Mouse (Mus musculus) liver, adult 2 months (tissue): ENCODE measurements around the gene Nfkbia.

ENCODE experiments used
- CTCF ChIP-seq: fragments of 200-500 bp; IDR thresholded peaks from 2 replicates; pipeline ENCODE4 v1.5.1; 2011; ENCODE audit warnings: low read depth, low read length, control low read depth
- POLR2A ChIP-seq: fragments of 200-500 bp; IDR thresholded peaks from 2 replicates; pipeline ENCODE4 v1.6.1; 2011; ENCODE audit warnings: low read length, control low read depth; ENCODE audit not compliant: insufficient read depth; ENCODE audit errors: extremely low read depth

- TF ChIP-seq CTCF (no peak), POLR2A (no peak)
These were observed 4.4 kb downstream of the Nfkbia start for GRCm38 (mm10) chr12:55487843-55488660.
